Mouse (Mus musculus) bone marrow, adult 2 months (tissue): ENCODE data around the gene Krtap4-7.
"Not testable (repeated sequence)": the region's sequence is repeated elsewhere in the genome, so short reads cannot be mapped to it uniquely, and the experiment has no call there.

Experiments used
- CTCF ChIP-seq: fragments of 200-500 bp; IDR thresholded peaks from 2 replicates; pipeline ENCODE4 v1.5.1; 2011; ENCODE audit warnings: low read length, control low read depth; ENCODE audit not compliant: control insufficient read depth, insufficient read depth
- POLR2A ChIP-seq: fragments of 200-500 bp; IDR thresholded peaks from 2 replicates; pipeline ENCODE4 v1.6.1; 2011; ENCODE audit warnings: low read depth, mild to moderate bottlenecking, control low read depth, low read length, borderline replicate concordance; ENCODE audit not compliant: control insufficient read depth

DNA sequence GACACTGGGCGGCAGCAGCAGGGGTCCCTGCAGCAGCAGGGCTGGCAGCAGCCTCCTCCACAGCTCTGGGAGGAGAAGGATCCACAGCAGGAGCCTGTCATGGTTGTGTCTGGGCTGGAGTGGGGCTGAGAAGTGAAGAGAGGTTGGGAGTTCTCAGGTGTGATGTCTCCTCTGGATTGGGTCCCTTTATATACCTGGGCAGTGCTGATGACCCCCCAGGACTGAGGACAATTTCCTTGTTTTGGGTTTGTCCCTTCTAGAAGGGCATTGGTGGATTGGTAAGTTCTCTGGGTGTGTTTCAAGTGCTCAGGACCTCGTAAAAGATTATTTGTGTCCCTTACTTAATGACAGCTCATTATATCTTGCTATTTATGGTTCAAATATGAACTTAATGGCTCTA is 33.8 kb downstream of the Krtap4-7 start, which contains the start of gene Gm11937:
- TF ChIP-seq POLR2A, CTCF: not testable (repeated sequence)
